Mouse (Mus musculus) inflammation-experienced regulatory T-cells, adult 16 weeks (primary cell): ENCODE data around the gene Fam110c. TPM values are rescaled to one million over a fixed set of nuclear protein-coding genes. Genes with fewer than 3 reads are reported as not detected.

Experiments
- polyA plus RNA-seq: library from polyadenylated mRNA; unstranded; fragments of 100-300 nt; shearing (Covaris generic); gene quantifications from one replicate; pipeline ENCODE4 v1.2.1, GENCODE M21; 2017

The Fam110c gene
- 0.80 TPM for polyA plus RNA-seq

GRCm38 (mm10) chr12:31073412-31074354 lies at the start of gene Fam110c:
Gene Fam110c, plus strand, starts transcription at chr12:31073861.

Other genes with a start within 250 kb of the Fam110c start
- gene Alkal2, start 189.5 kb upstream of the Fam110c start, polyA plus RNA-seq: not detected
- 66.4 TPM for gene Acp1, start 162.3 kb upstream of the Fam110c start, polyA plus RNA-seq
- gene Sh3yl1, start 162.2 kb upstream of the Fam110c start, polyA plus RNA-seq: 1.0 TPM
- not detected for gene Gm6993, start 166.9 kb downstream of the Fam110c start, polyA plus RNA-seq
- gene Lamb1, start 191.4 kb downstream of the Fam110c start, polyA plus RNA-seq: 0.11 TPM